Mouse (Mus musculus) kidney, adult 11 months (tissue): Measurements from ENCODE around the gene Serpini1.
"Not testable (repeated sequence)": the region's sequence is repeated elsewhere in the genome, so short reads cannot be mapped to it uniquely, and the experiment has no call there.

Source experiments
- DNase-seq: peaks from one replicate; pipeline ENCODE4 v3.0.0; 2022

Serpini1 gene

GRCm38 (mm10) chr3:75647542-75647941, 90.2 kb downstream of the Serpini1 start:
- no peak for DNase-seq

DNA sequence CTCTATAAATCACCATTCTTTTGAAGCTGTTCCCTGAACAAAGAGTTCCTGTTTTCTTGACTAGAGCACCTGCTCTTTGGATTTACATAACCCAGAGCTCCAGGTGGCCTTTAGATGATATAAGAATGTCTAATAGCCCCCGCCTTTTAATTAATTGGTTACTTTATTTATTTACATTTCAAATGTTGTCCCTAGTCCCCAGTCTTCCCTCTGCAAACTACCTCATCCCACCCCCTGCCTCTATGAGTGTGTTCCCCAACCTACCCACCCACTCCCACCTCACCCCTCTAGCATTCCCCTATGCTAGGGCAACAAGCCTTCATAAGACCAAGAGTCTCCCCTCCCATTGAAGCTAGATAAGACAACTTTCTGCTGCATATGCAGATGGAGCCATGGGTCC, 90.9 kb downstream of the Serpini1 start:
- DNase-seq: no peak

GRCm38 (mm10) chr3:75650416-75651154, 93.2 kb downstream of the Serpini1 start:
- not testable (repeated sequence) for DNase-seq

DNA sequence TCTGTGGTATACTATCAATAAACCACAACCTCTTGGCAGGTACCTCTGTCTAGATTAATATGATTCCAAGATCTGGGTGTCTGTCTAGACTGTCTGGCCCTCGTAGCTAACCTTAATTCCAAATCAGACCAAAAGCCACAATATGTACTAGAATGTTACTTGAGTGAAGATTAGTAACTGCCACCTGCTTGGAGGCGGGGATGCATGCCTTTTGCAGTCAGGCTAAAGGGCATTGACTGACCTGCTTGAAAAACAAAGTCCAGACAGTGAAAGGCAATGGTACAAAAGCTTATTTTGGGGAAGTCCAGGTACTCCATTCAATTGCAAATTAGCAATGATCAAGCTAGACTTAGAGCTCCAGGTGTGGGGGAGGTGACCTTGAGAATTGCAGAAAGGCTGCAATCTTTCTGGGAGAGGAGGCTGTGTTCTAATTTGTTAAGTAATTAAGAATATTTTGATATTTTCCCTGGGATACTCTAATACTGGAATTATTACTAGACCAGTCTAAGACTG, 94.3 kb downstream of the Serpini1 start:
- DNase-seq: no peak

DNA sequence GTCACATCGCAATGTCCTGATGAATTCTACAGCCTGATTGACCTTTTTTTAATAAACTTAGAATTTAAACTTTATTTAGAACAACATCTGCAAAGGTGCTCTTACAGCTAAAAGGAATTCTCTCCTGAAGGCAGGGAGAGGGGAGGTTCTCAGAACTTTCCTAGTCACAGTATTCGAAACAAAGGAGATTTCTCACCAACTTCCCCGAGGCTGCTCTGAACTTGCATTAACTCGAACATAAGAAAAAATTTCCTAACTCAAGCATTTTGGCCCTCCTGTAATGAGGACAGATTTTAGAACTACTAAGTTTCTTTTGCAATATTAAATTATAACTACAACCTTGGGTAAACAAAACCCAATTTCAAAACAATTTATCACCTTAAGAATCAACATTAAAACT, 96.6 kb downstream of the Serpini1 start:
- not testable (repeated sequence) for DNase-seq

DNA sequence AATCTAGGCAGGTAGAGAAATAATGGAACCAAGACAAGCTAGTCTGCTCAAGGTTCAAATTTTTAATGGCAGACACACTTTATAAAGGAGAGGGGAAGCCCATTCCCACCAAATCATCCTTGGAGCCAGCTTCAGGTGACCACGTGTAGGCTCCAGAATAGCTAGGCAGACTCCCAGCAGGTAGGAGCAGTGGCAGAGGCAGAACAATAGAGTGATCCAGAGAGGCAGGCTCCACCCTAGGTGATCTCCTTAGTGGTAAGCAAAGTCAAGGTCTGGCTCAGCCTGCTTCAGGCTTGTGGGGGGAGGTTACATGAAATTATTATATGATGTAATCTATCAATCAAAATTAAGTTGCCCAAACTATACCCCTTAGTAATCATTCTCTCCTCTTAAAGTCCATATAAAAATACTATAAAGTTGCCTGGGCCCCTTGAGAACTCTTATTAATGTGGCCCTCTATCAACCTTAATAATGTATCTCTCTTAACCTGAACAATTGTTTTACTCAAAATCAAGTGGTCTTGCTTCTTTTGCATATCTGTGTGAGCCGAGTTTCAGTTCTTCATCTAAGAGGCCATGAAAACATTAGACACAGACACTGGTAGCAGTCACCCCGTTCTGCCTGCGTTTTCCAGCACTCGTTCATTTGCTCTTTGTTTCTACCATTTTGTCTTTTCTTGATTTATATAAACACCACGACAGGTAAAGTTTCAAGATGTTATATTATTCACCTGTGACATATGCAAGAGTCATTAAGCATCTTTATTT, 98.4 kb downstream of the Serpini1 start:
- no peak for DNase-seq

- no peak for DNase-seq
These were observed 109.6 kb downstream of the Serpini1 start for GRCm38 (mm10) chr3:75666962-75667361.

DNA sequence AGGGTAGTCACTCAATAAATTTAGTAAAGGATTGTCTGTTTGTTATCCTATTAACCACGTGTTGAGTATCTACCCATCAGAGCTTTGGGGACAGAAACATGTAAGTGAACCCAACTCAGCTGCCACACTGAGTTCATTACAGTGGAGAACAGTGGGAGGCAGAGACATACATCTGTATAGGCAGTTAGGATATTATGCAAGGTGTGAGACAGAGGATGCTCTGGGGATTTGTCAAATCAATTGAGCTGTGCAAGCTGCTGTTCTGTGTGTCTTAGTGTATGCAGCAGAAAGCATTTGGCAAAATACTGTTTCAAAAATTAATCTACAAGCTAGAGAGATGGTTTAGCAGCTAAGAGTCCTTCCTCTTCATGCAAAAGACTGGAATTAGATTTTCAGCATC, 113.1 kb downstream of the Serpini1 start:
- DNase-seq: no peak

DNA sequence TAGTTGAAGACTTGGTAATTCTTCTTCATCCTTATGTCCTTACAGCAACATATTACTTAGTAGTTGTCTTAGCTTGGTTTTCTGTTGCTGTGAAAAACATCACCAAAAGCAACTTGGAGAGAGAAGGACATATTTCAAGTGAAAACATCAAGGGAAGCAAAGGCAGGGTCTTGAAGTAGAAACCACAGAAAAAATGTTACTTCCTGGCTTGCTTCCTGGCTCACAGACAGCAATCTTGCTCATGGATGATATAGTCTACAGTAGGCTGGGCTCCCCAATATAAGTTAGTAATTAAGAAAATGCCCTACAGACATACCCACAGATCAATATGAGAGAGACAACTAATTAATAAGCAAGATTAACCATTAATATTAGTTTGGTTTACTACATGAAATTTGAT, 125.5 kb downstream of the Serpini1 start:
- DNase-seq: no peak

GRCm38 (mm10) chr3:75686775-75687174, 129.4 kb downstream of the Serpini1 start:
- no peak for DNase-seq

- DNase-seq: no peak
These were observed 130.0 kb downstream of the Serpini1 start for GRCm38 (mm10) chr3:75687187-75687825.

GRCm38 (mm10) chr3:75690321-75690720, 133.0 kb downstream of the Serpini1 start:
- no peak for DNase-seq

DNA sequence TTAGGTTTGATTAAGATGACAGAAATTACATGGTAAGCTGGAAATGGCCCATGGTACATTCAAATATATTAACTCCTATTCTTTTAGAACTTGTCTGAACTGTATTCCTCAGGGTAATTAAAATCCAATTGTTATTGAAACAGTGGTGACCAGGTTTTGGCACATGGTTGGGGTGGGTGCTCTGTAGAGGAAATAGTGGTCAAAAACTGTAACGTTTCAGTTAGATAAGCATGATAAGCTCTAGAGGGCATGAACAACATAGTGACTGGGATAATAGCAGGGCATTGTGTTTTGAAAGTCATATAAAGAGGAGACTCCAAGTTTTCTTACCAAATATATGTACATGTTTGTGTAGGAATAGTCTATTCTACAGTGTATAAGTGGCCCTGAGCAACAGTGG, 134.7 kb downstream of the Serpini1 start:
- no peak for DNase-seq
